Mouse (Mus musculus): ENCODE measurements around the gene Slc10a1.

The Slc10a1 gene

DNA sequence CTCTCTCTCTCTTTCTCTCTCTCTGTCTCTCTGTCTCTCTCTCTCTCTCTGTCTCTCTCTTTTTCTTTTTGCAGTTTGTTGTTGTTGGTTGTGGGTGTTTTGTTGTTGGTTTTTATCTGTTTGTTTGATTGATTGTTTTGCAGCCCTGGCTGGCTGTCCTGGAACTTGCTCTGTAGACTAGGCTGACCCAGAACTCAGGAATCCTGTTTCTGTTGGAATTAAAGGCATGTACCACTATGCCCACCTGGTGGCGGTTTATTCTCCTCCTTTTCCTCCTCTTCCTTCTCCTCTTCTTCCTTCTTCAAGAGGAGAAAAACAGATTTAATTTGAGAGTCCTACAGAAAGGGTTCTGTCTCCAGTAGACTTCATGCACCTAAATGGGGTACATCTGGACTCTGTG is 41.0 kb downstream of the Slc10a1 start:
- DNase-seq (ENCODE audit: low spot score) = no peak

DNA sequence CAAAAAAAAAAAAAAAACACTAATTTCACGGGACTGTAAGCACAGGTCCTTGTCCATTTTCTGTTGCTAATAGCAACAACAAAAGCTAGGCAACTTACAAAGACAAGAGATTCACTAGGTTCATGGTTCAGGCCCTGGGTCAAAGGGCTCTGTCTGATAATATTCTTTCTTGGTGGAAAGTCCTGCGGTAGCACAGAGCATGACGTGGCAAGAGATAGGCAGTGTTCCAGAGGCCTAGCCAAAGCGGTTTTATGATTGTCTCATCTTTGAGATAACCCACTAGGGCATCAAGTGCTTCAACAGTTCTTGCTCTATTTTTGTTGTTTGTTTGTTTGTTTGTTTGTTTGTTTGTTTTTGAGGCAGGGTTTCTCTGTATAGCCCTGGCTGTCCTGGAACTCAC is 42.0 kb downstream of the Slc10a1 start:
- DNase-seq (ENCODE audit: low spot score) = no peak

DNA sequence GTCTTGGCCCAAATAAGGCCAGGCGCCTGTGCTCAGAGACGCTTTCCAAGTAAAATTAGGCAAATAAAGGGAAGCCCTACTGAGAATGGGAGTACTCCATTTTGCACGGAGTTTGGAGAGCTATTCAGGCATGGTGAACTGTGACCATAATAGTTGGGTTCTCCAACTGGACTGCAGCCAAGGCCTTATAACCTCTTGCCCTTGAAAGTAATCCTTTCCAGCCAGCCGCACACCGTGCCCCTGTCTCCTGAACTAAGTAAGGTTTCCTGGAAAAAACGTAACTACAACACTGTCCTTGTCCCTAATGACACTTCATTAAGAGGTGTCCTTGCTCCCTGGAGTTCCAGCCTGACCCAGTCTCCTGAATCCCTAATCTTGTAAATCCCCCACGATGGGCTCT is 42.6 kb downstream of the Slc10a1 start:
- no peak for DNase-seq (ENCODE audit: low spot score)

DNA sequence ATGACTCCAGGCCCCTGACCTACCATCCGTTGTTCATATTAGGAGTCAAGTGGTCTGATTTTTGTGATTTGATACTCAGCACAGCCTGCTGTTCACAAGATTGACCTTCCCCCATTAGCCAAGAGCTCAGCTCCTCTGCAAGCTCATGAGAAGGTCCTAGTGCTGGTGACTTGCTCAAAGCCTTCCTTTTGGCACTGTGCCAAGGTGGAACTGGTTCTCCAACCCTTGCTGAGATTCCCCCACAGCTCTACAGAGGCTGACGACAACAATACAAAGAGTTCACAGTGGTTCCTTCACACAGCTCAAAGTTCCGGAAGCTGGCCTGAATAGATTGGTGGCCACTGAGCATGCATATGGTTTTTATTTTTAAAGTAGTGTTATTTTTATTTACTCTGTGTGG is 44.3 kb downstream of the Slc10a1 start:
- no peak for DNase-seq (ENCODE audit: low spot score)

DNA sequence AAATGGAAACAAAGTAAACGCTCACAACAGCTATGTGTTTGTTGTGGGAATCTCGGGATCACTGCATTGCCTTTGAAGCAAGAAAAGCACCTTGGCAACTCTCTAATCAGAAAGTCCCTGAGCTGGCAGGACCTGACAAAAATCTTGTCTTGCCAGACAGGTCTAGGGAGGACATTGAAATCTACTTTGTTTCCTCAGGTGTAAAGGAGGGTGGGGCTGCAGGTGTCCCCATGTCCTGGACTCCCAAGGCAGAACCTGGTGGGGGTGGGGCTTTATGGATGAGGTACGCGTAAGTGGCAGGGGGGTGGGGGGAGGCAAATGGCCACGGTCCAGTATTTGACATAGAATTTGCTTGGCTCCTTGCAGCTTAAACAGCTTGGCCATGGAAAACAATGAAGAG is 44.9 kb downstream of the Slc10a1 start:
- no peak for DNase-seq (ENCODE audit: low spot score)

DNA sequence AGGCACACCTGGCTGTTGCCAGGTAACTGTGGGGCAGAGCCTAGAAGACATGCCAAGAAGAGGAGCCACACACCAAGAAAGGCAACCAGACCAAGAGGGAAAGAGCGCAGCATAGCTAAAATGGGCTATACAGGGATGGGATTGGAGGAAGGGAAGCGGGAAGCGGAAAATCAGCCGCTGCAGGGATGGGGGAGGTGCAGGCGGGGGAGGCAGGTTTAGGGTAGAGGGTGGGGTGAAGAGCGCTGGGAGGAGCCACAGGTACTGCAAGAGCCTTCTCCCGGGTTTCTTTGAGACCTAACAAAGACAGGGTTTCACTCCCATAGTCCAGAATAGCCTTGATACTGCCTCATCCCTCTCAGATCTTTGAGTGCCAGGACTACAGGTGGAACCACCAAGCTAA is 45.6 kb downstream of the Slc10a1 start:
- no peak for DNase-seq (ENCODE audit: low spot score)

DNA sequence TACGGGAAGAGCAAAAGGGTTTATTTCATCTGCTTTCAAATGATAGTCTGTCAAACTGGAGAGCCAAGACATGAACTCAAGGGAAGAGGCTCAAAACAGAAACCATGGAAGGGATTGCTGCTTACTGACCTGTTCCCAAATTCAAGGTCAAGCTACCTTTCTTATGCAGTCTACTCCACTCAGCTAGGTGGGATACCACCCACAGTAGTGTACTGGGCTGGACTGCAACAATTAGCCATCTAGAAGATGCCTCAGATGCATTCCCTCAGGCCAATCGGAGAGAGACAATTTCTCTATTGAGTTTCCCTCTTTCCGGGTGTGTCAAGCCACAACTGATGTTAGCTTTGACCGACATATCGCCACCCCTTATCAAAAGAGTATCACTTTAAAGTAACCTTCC is 47.2 kb downstream of the Slc10a1 start:
- DNase-seq (ENCODE audit: low spot score) = no peak

DNA sequence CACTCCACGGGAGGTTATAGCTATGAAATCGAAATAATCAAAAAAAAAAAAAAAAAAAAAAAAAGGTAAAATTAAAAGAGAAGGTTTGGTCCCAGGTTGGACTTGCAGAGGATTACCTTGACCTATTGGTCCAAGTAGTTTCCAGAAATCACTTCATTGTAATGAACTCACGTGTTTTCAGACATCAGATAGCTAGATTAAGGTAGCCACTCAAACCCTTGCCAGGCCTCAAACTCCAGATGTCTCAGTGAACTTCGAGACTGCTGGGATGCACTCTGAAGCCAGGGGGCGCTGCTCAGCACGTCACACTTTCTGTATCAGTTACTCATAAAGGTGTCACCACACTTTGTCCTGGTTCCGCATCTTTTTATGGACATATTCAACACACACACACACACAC is 50.7 kb downstream of the Slc10a1 start:
- DNase-seq (ENCODE audit: low spot score) = peak; percentile 12

DNA sequence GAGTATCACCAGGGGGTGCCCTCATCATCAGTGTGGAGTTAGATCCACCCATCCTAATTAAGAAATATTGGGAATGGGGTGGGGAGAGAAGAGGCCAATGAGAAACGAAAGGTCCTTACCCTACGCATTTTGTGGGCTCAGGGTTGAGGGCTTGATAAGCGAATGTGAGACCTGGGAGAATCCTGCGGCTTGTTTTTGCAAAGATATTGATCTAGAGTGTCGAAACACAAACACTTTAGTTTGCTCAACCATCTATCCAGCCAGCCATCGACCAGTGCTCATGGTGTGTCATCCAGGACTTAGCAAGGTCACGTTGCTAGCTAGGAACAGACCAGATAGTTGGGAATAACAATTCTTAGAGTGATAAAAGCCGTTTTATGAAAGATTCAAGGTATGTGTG is 58.9 kb downstream of the Slc10a1 start:
- no peak for DNase-seq (ENCODE audit: low spot score)
